Mouse (Mus musculus): Measurements from ENCODE around the gene Amigo2.

DNA sequence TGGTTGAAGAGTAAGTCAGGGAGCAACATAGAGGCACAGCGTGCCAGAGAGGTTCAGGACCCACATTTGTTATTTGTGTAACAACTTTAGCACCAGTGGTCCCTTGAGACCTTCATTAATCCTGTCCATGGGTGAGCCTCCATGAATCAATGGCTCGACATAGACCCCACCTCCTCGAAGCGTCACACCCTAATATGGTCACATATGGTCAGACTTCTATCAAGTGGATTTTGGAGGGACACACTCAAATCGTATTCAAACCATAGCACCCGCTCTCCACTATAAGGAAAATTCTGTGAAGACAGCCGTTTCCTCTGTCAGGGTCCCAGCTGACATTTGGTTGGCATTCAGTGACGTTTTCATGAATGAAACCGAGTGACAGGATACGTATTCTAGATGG lies 2.2 kb upstream of the Amigo2 start:
- no peak for TF ChIP-seq CTCF (IDR thresholded peaks at IDR 0.05; ENCODE audit: low read depth)
- TF ChIP-seq EP300 (IDR thresholded peaks at IDR 0.05; ENCODE audit: low read depth): no peak
